Mouse (Mus musculus) liver, embryonic 11.5 days (tissue): ENCODE data around the gene Tiam1. TPM values are rescaled to one million over a fixed set of nuclear protein-coding genes. Genes with fewer than 3 reads are reported as not detected.

Experiments
- ATAC-seq: fragments of 200-750 bp; cut with Nextera tagmentation; replicated peaks from 2 replicates; pipeline ENCODE4 v1.8.0; 2017; ENCODE audit warnings: moderate number of reproducible peaks, mild to moderate bottlenecking, moderate TSS enrichment, moderate library complexity; ENCODE audit not compliant: low FRiP score
- DNase-seq: peaks from one replicate; pipeline ENCODE4 v3.0.0-alpha.2; 2017; ENCODE audit warnings: low spot score
- H3K27ac ChIP-seq: fragments of 300-500 bp; sonication (generic); 2 replicates; pipeline ENCODE4 v1.5.1; 2014; ENCODE audit warnings: mild to moderate bottlenecking, low read depth, low read length, control low read depth
- H3K27me3 ChIP-seq: fragments of 300-500 bp; sonication (generic); replicated peaks from 2 replicates; pipeline ENCODE4 v1.6.1; 2014; ENCODE audit warnings: low read length, mixed read lengths; ENCODE audit not compliant: control insufficient read depth, insufficient read depth
- H3K36me3 ChIP-seq: fragments of 300-500 bp; sonication (generic); 2 replicates; pipeline ENCODE4 v1.6.1; 2014; ENCODE audit warnings: mild to moderate bottlenecking, low read length, moderate library complexity, mixed read lengths; ENCODE audit not compliant: control insufficient read depth, insufficient read depth
- H3K4me1 ChIP-seq: fragments of 300-500 bp; sonication (generic); replicated peaks from 2 replicates; pipeline ENCODE4 v1.6.1; 2014; ENCODE audit warnings: low read length, mixed read lengths; ENCODE audit not compliant: control insufficient read depth, insufficient read depth
- H3K4me2 ChIP-seq: fragments of 300-500 bp; sonication (generic); 2 replicates; pipeline ENCODE4 v1.6.1; 2014; ENCODE audit warnings: mild to moderate bottlenecking, control low read depth, moderate library complexity
- H3K4me3 ChIP-seq: fragments of 300-500 bp; sonication (generic); 2 replicates; pipeline ENCODE4 v1.5.1; 2014; ENCODE audit warnings: low read depth, low read length, control low read depth
- H3K9ac ChIP-seq: fragments of 300-500 bp; sonication (generic); 2 replicates; pipeline ENCODE4 v1.6.1; 2014; ENCODE audit warnings: low read depth, low read length, control low read depth
- H3K9me3 ChIP-seq: fragments of 300-500 bp; sonication (generic); 2 replicates; pipeline ENCODE4 v1.6.1; 2016; ENCODE audit warnings: low read length, inconsistent platforms, mixed read lengths; ENCODE audit not compliant: control insufficient read depth
- WGBS: fragments of 180-500 bp; shearing (Covaris S2); extraction: QIAGEN DNeasy Blood & Tissue Kit; methylation state at CpG from one replicate; pipeline ENCODE4 v1.1.7; 2014; 5-methylcytosine and 5-hydroxymethylcytosine counted together
- polyA plus RNA-seq: library from polyadenylated mRNA; unstranded; fragments of >200 nt; fragmentation: Nextera tagmentation; extraction: Ambion mirVana; gene quantifications from 2 replicates; pipeline ENCODE4 v1.2.1, GENCODE M21; 2014

Gene Tiam1
- polyA plus RNA-seq, 1 experiment from 2014 or later: 17.2 TPM

GRCm38 (mm10) chr16:89950754-89951153 lies 192.8 kb downstream of the Tiam1 start:
- DNase-seq (no peak), ATAC-seq (no peak)
- H3K36me3 ChIP-seq: no peaks in the 10 kb centered on the region
- H3K4me2 ChIP-seq: no peak overlapping the region
- no peak overlapping the region for H3K9ac ChIP-seq
- no peaks in the 10 kb centered on the region for H3K4me1 ChIP-seq
- H3K4me3 ChIP-seq: no peak overlapping the region
- no peak overlapping the region for H3K27ac ChIP-seq
- no peaks in the 10 kb centered on the region for H3K9me3 ChIP-seq
- WGBS: 77% methylated on average over 8 of the region's 8 CpGs
- no peaks in the 10 kb centered on the region for H3K27me3 ChIP-seq

GRCm38 (mm10) chr16:89950251-89950650 lies 193.3 kb downstream of the Tiam1 start:
- H3K9ac ChIP-seq: no peak overlapping the region

GRCm38 (mm10) chr16:89948040-89948439 lies 195.5 kb downstream of the Tiam1 start:
- H3K4me1 ChIP-seq: no peaks in the 10 kb centered on the region
- DNase-seq: no peak
- H3K36me3 ChIP-seq: no peaks in the 10 kb centered on the region
- no peaks in the 10 kb centered on the region for H3K9me3 ChIP-seq
- no peak overlapping the region for H3K4me2 ChIP-seq
- no peak overlapping the region for H3K4me3 ChIP-seq
- 88% methylated on average over 1 of the region's 1 CpGs for WGBS
- no peaks in the 10 kb centered on the region for H3K27me3 ChIP-seq
- ATAC-seq: no peak
- H3K9ac ChIP-seq: no peak overlapping the region
- H3K27ac ChIP-seq: no peak overlapping the region

More at GRCm38 (mm10) chr16:89950251-89950650, 193.3 kb downstream of the Tiam1 start:
- ATAC-seq: no peak
- no peaks in the 10 kb centered on the region for H3K4me1 ChIP-seq
- no peaks in the 10 kb centered on the region for H3K9me3 ChIP-seq
- DNase-seq: no peak
- H3K27ac ChIP-seq: no peak overlapping the region
- no peak overlapping the region for H3K4me3 ChIP-seq
- no peak overlapping the region for H3K4me2 ChIP-seq
- 78% methylated on average over 6 of the region's 6 CpGs for WGBS
- no peaks in the 10 kb centered on the region for H3K27me3 ChIP-seq
- no peaks in the 10 kb centered on the region for H3K36me3 ChIP-seq

- H3K27ac ChIP-seq: no peak overlapping the region
- H3K9ac ChIP-seq: no peak overlapping the region
- H3K4me2 ChIP-seq: no peak overlapping the region
- no peak for DNase-seq
- 90% methylated on average over 11 of the region's 11 CpGs for WGBS
- H3K9me3 ChIP-seq: no peaks in the 10 kb centered on the region
- H3K27me3 ChIP-seq: no peaks in the 10 kb centered on the region
- no peak overlapping the region for H3K4me3 ChIP-seq
- no peaks in the 10 kb centered on the region for H3K4me1 ChIP-seq
- no peaks in the 10 kb centered on the region for H3K36me3 ChIP-seq
- ATAC-seq: no peak
Observed at GRCm38 (mm10) chr16:89946816-89947215, 196.8 kb downstream of the Tiam1 start.

- WGBS: 73% methylated on average over 19 of the region's 19 CpGs
- no peaks in the 10 kb centered on the region for H3K4me1 ChIP-seq
- no peaks in the 10 kb centered on the region for H3K27me3 ChIP-seq
- no peak overlapping the region for H3K27ac ChIP-seq
- DNase-seq (no peak), ATAC-seq (no peak)
- H3K36me3 ChIP-seq: no peaks in the 10 kb centered on the region
- H3K9me3 ChIP-seq: no peaks in the 10 kb centered on the region
- H3K4me3 ChIP-seq: no peak overlapping the region
- H3K9ac ChIP-seq: no peak overlapping the region
- no peak overlapping the region for H3K4me2 ChIP-seq
Observed at GRCm38 (mm10) chr16:89944604-89945283, 198.8 kb downstream of the Tiam1 start.

- ATAC-seq (no peak), DNase-seq (no peak)
- Histone ChIP-seq H3K4me3 (no peak overlapping the region), H3K36me3 (no peaks in the 10 kb centered on the region), H3K27me3 (no peaks in the 10 kb centered on the region), H3K27ac (no peak overlapping the region), H3K9me3 (no peaks in the 10 kb centered on the region), H3K4me1 (no peaks in the 10 kb centered on the region; the same call in 1 of the 2 replicates), H3K4me2 (no peak overlapping the region), H3K9ac (no peak overlapping the region)
- WGBS: 61% methylated on average over 6 of the region's 6 CpGs
Observed at GRCm38 (mm10) chr16:89944050-89944449, 199.5 kb downstream of the Tiam1 start.

GRCm38 (mm10) chr16:89943267-89943971 lies 200.2 kb downstream of the Tiam1 start:
- DNase-seq (no peak), ATAC-seq (no peak)
- H3K27ac ChIP-seq: no peak overlapping the region
- H3K4me1 ChIP-seq: peaks cover 4% of the 10 kb centered on the region
- H3K4me2 ChIP-seq: no peak overlapping the region
- H3K4me3 ChIP-seq: no peak overlapping the region
- WGBS: 64% methylated on average over 19 of the region's 19 CpGs
- H3K9ac ChIP-seq: no peak overlapping the region
- H3K27me3 ChIP-seq: no peaks in the 10 kb centered on the region
- H3K9me3 ChIP-seq: no peaks in the 10 kb centered on the region
- no peaks in the 10 kb centered on the region for H3K36me3 ChIP-seq

GRCm38 (mm10) chr16:89940696-89941095 lies 202.9 kb downstream of the Tiam1 start:
- ATAC-seq (no peak), DNase-seq (no peak)
- H3K9ac ChIP-seq: no peak overlapping the region
- no peaks in the 10 kb centered on the region for H3K27me3 ChIP-seq
- no peak overlapping the region for H3K4me3 ChIP-seq
- peaks cover 8% of the 10 kb centered on the region for H3K4me1 ChIP-seq
- H3K9me3 ChIP-seq: no peaks in the 10 kb centered on the region
- H3K4me2 ChIP-seq: no peak overlapping the region
- H3K36me3 ChIP-seq: no peaks in the 10 kb centered on the region
- no peak overlapping the region for H3K27ac ChIP-seq
- 86% methylated on average over 8 of the region's 8 CpGs for WGBS

- DNase-seq: no peak
- Histone ChIP-seq H3K4me1 (peaks cover 8% of the 10 kb centered on the region), H3K36me3 (no peaks in the 10 kb centered on the region), H3K4me2 (no peak overlapping the region), H3K27ac (no peak overlapping the region), H3K9ac (no peak overlapping the region), H3K9me3 (no peaks in the 10 kb centered on the region), H3K4me3 (no peak overlapping the region), H3K27me3 (no peaks in the 10 kb centered on the region)
- ATAC-seq: no peak
- 30% methylated on average over 7 of the region's 7 CpGs for WGBS
Observed at GRCm38 (mm10) chr16:89938277-89938676, 205.3 kb downstream of the Tiam1 start.
